Mouse (Mus musculus): ENCODE results near the gene Rbl1. TPM values are rescaled to one million over a fixed set of nuclear protein-coding genes. Genes with fewer than 3 reads are reported as not detected.
"Not testable (repeated sequence)": the region's sequence is repeated elsewhere in the genome, so short reads cannot be mapped to it uniquely, and the experiment has no call there.

The Rbl1 gene
- total RNA-seq, 2 experiments from 2014 or later: 1.7 to 1.9 TPM

- DNase-seq (ENCODE audit: low spot score in 2 of 2): no peak
Measured at GRCm38 (mm10) chr2:157173555-157173954, 30.8 kb downstream of the Rbl1 start.

GRCm38 (mm10) chr2:157172984-157173383, 31.4 kb downstream of the Rbl1 start:
- DNase-seq (ENCODE audit: low spot score in 2 of 2): no peak

- no peak for DNase-seq (ENCODE audit: low spot score in 2 of 2)
Measured at GRCm38 (mm10) chr2:157170626-157171025, 33.7 kb downstream of the Rbl1 start.

DNA sequence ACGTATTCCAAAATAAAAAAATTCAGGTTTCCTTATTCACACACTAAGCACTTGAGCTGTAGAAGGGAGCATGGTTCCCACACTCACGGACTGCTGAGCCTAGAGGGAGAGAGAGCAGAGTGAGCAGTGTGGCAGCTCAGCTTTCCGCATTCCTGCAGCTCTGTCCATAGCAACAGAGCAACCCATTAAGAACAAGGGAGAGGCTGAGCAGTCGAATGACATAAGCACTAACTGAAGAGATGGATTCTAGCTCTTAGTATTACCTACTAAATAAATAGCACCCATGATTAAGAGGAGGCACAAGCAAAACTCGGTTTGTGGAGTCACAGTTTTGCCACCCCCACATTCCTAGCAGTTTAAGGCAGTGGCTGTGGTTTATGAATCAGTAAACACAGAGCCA, 34.2 kb downstream of the Rbl1 start:
- DNase-seq (ENCODE audit: low spot score in 2 of 2): peak; percentile 14 to 19

DNA sequence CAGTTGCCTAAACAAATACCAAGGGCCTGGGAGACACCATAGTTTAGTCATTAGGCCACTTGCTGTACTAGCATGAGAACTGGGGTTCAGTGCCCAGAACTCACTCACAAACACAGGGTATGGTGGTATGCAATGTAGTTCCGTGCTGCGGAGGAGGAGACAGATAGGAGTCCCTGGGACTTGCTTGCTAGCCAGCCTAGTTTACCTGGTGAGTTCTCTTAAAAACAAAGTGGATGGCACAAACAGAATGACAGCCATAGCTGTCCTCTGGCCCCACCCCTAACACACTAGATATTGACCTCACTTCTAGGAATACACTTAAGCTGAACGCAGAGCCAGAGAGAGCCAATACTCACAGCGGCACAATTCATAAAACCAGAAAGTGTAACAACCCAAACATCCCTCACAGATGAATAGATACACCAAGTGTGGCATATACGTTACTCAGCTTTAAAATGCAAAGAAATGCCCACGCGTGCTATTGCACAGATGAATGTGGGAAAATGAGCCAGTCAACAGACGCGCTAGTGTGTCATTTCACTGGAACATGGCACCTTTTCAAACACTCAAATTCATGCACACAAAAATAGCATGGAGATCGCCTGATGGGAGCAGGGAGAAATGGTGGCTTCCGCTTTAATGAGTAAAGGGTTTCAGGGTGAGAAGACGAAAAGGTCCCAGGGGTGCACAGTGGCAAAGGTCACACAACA, 37.8 kb downstream of the Rbl1 start:
- DNase-seq (ENCODE audit: low spot score in 2 of 2): peak in 1 of 2 experiments; percentile 15

DNA sequence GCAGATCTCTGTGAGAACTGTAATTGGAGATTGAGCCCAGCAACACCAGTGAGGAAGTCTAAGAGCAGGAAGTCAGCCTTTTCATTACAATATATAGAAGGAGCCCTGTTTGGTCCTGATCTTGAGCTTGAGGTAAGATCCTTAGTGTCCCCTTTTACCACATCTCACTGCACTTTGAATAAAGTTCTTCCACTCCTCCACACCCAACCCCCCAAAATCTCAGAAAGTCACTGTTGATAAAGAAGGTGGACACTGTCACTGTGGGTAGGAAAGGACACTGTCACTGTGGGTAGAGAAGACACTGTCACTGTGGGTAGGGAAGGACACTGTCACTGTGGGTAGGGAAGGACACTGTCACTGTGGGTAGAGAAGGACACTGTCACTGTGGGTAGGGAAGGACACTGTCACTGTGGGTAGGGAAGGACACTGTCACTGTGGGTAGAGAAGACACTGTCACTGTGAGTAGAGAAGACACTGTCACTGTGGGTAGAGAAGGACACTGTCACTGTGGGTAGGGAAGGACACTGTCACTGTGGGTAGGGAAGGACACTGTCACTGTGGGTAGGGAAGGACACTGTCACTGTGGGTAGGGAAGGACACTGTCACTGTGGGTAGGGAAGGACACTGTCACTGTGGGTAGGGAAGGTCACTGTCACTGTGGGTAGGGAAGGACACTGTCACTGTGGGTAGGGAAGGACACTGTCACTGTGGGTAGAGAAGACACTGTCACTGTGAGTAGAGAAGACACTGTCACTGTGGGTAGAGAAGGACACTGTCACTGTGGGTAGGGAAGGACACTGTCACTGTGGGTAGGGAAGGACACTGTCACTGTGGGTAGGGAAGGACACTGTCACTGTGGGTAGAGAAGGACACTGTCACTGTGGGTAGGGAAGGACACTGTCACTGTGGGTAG, 38.8 kb downstream of the Rbl1 start:
- not testable (repeated sequence) for DNase-seq (ENCODE audit: low spot score in 2 of 2)

- DNase-seq (ENCODE audit: low spot score in 2 of 2): no peak
Measured at GRCm38 (mm10) chr2:157164101-157164500, 40.2 kb downstream of the Rbl1 start.

DNA sequence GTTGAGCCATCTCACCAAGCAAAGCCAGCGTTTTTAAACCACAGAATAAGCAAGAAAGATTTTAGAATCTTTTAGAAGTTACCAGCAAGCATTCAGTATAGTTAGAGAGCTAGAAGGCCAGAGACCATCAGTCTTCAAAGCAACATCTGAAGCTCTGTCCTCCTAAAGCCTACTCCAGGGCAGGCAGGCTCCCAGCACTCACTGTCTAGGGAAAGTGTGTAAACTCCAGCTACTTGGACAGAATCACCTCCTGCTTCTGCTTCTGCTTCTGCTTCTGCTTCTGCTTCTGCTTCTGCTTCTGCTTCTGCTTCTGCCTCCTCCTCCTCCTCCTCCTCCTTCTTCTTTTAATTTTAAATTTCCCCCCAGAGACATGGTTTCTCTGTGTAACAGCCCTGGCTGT, 48.3 kb downstream of the Rbl1 start:
- no peak for DNase-seq (ENCODE audit: low spot score in 2 of 2)

DNA sequence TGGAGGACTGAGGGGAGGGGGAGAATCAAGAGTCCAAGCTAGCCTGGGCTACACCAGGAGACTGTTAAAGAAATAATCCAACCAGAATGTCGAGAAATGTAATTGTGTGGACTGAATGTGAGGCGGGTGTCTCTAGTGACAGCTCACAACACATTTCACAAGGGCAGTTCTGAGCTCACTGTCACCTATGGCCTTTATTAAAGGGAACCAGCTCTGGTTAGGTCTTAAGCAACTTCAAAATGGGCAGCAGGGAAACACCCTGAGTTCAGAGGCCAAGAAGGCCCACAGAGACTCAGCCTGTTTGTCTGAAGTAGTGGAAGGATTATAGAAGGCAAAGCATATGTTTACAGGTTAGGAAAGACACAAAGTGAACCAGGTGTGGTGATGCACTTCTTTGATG, 51.1 kb downstream of the Rbl1 start:
- no peak for DNase-seq (ENCODE audit: low spot score in 2 of 2)

- DNase-seq (ENCODE audit: low spot score in 2 of 2): no peak
Measured at GRCm38 (mm10) chr2:157148417-157148816, 55.9 kb downstream of the Rbl1 start.

- no peak for DNase-seq (ENCODE audit: low spot score in 2 of 2)
Measured at GRCm38 (mm10) chr2:157147397-157148020, 56.8 kb downstream of the Rbl1 start.

DNA sequence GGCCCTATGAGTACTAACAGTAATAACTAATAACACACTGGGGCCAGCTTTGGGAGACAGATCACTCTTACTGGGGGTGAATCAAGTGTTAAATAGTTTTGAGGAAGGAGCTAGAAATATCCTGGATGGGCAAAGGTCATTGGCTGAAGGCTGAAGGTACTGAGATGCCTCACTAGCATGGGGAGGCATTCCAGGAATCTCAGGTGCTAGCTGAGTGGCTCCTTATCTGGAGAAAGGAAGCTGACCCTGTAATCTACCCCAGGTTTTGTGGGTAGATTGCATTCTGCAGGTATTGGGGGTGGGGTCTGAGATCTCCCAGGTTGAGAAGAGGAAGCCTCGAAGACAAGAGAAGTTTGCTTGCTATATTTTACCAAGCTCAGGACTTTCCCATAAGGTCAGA, 59.2 kb downstream of the Rbl1 start:
- DNase-seq (ENCODE audit: low spot score in 2 of 2): no peak

DNA sequence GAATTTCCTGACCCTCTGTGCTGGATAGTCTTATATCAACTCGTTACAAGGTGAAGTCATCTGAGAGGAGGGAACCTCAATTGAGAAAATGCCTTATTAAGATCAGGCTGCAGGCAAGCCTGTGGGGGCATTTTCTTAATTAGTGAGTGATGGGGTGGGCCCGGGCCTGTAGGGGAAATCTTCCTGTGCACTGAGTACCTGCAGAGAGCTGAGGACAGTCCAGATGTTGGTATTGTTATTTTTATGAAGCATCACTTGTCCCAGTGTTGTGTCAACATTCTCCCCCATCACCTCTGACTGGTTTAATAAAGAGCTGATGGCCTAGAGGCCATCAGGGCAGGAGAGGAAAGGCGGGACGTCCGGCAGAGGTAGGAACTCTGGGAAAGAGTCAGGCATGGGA, 60.2 kb downstream of the Rbl1 start:
- DNase-seq (ENCODE audit: low spot score in 2 of 2): no peak

DNA sequence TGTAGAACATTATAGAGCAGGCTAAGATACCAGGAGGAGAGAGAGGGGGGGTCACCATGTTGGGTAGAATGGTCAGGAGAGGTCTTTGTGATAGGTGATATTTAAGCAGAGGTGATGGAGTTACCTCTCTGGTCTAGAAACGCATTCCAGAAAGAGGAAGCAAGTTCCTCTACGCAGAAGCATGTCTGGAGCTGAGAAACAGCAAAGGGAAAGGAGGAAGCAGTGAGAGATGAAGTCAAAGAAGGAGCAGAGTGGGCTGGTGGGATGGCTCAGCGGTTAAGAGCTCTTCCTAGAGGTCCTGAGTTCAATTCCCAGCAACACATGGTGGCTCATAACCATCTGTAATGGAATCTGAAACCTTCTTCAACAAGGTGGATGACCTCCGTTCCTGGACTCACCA, 62.4 kb downstream of the Rbl1 start:
- DNase-seq (ENCODE audit: low spot score in 2 of 2): no peak

GRCm38 (mm10) chr2:157139251-157139802, 65.0 kb downstream of the Rbl1 start:
- DNase-seq (ENCODE audit: low spot score in 2 of 2): no peak

DNA sequence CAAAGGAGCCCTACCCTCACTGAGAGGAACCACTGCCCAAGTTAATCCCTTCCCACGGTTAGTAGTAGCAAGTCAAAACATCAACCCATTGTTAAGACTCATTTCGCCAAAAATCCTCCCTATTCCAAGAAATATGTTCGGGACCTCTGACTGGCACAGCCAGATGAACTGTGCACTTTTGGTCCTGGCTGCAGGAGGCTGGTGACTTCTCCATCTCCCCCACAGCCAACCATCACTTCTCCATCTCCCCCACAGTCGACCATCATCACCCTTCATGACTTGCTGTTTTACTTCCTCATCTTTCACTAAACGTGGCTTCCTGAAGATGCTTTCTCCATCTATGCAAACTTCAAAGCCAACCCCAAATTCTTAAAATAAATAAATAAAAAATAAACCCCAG, 65.5 kb downstream of the Rbl1 start:
- DNase-seq (ENCODE audit: low spot score in 2 of 2): no peak

DNA sequence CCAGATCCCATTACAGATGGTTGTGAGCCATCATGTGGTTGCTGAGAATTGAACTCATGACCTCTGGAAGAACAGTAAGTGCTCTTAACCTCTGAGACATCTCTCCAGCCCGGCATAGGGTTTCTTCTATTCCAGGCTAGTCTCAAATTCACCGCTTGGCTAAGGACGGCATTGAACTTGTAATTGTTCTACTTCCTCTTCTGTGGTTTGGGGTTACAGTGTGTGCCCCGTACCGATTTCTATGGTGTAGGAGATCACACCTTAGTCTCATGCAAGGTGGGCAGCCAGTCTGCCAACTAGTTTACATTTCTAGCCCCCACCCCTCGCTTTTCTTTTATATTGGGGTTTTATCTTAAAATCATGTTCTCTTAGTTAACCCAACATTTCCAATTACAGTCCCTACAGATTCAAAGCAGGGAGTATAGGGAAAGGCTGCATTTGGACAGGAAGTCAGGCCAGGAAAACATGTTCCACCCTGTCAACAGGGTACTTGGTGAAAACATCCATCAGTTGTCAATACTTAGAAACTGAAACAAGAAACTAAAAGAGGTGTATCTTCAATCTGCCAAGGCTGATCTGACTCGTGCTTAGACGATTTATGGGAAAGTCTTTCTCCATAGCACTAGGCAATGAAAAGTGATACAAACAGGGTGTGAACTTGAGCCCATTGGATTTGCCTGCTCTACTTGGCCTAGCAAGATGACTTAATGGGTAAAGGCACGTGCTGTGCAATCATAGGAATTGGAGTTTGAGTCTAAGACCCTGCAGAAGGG, 66.2 kb downstream of the Rbl1 start:
- no peak for DNase-seq (ENCODE audit: low spot score in 2 of 2)

DNA sequence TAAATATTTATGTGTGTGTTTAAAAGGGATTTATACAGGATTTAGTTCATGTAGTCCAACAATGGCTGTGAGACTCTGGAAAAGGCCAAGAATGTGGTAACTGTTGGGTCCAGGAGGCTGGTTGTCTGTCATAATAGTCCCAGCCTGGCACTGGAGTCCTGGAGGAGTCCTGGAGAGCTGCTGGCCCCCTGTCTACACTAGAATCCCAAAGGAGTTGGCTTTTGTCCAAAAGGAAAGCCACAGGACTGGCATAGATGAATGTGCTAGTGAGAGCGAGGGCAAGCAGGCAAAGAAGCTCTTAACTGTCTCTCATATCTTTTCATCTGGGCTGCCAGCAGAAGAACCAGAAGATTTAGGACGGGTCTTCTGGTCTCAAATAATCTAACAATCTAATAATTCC, 67.7 kb downstream of the Rbl1 start:
- no peak for DNase-seq (ENCODE audit: low spot score in 2 of 2)

- no peak for DNase-seq (ENCODE audit: low spot score in 2 of 2)
Measured at GRCm38 (mm10) chr2:157136176-157136575, 68.2 kb downstream of the Rbl1 start.

DNA sequence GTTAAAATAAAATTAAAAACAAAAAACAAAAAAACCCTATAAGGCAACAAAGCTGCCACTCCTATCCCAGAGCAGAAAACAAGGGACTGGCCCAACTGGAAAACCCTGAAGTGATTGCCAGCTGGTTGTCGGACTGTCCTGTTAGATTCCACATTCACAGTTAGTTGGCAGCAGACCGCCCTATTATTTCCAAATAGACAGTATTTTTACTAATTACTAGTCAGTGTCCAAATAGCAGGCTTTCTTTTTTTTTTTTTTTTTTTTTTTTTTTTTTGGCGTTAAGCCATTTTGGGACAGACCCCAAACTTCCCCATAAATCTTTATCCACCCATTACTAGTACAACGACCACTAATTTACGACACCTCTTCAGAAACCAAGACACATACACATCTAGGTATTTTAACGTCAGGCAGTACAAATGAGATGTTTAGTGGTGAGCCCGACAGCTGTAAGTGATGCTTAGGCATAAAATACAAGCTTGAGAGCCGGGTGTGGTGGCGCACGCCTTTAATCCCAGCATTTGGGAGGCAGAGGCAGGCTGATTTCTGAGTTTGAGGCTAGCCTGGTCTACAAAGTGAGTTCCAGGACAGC, 68.7 kb downstream of the Rbl1 start:
- peak in 1 of 2 experiments; percentile 34 for DNase-seq (ENCODE audit: low spot score in 2 of 2)
